Mouse (Mus musculus) cerebral cortex, adult 2 months (tissue): Measurements from ENCODE around the gene Ripk3.

Experiments used
- WGBS: fragments of 180-500 bp; shearing (Covaris S2); methylation state at CpG from one replicate; pipeline ENCODE4 v1.1.7; 2018; 5-methylcytosine and 5-hydroxymethylcytosine counted together

Ripk3 gene

DNA sequence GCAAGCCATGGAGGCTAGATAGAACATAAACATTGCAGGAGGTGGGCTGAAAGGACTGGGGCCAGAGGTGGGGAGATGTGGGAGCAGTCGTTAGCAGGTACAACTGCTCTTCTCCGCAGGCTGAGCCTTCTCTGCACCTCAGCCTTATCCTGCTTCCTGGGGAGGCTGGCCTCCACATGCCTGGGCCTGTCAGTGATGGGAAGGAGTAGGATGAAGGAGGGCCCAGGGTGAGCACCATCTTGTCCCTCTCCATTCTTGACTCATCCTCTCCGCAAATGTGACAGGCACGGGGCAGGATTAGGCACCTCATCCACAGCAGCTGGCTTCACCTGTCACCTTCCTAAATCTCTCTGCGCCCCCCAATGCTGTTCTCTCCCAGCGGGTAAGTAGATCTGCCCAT lies 27.5 kb downstream of the Ripk3 start, which contains the start of gene Ltb4r2:
Ltb4r2 (plus strand) TSS at position 266 of the 400 bp plus-strand sequence.
- 90% methylated on average over 6 of the region's 6 CpGs for WGBS

DNA sequence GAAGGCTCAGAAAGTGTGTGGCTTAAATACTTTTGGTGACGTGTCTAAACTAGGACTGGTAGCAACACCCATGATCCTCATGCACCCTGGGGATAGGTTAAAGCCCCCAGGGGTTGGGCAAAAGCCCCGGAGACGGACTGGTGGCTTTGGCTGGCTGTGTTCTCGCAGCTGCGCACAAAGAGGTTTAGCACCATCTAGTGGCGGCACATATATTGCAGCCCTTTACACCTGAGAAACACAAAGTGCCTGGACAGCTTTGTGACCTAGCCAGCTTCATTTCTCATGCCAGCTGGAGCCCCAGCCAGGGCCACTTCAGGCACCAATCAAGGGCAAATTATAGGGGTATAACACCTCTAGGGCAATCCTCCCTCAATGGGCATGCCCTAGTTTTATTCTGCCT lies 28.5 kb downstream of the Ripk3 start:
- WGBS = 1% methylated on average over 6 of the region's 6 CpGs

DNA sequence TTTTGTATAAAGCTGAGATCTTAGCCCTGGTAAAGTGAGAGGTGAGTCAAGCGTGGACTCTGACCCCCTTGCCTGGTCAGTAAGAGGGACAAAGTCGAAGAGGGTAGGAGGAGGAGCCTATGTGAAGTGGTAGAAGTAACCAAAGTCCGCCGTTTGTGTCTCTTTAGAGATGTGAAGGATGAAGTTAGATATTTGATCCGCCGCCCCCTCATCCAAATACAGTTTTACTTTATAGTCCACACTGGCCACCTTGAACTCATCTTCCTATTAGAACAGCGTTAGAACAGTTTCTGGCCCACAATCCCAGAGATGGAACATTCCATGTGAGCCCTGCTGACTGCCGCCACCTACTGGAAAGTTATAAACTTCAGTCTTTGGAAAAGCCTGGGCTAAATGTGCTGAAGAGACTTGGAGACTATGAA lies 30.3 kb downstream of the Ripk3 start, which contains the start of gene Cideb:
Cideb (minus strand) TSS at position 96 of the 422 bp plus-strand sequence.
- WGBS = 21% methylated on average over 8 of the region's 8 CpGs

- WGBS = 86% methylated on average over 6 of the region's 6 CpGs
Observed at GRCm38 (mm10) chr14:55757566-55757965, 31.1 kb downstream of the Ripk3 start.

- WGBS = 83% methylated on average over 10 of the region's 10 CpGs
Observed at GRCm38 (mm10) chr14:55747051-55747847, 41.4 kb downstream of the Ripk3 start.

- under 1% methylated on average over 31 of the region's 31 CpGs for WGBS
Observed at GRCm38 (mm10) chr14:55745861-55746237, 42.8 kb downstream of the Ripk3 start.

- under 1% methylated on average over 47 of the region's 48 CpGs for WGBS
Observed at GRCm38 (mm10) chr14:55745180-55745860, 43.3 kb downstream of the Ripk3 start, which contains the start of the genes Dhrs1 and Nop9. TSS of gene Dhrs1 (minus strand) at chr14:55745690. TSS of gene Nop9 (plus strand) at chr14:55745693.

- 14% methylated on average over 10 of the region's 10 CpGs for WGBS
Observed at GRCm38 (mm10) chr14:55743711-55744110, 45.0 kb downstream of the Ripk3 start.

- WGBS = 92% methylated on average over 9 of the region's 9 CpGs
Observed at GRCm38 (mm10) chr14:55737086-55737687, 51.5 kb downstream of the Ripk3 start.

DNA sequence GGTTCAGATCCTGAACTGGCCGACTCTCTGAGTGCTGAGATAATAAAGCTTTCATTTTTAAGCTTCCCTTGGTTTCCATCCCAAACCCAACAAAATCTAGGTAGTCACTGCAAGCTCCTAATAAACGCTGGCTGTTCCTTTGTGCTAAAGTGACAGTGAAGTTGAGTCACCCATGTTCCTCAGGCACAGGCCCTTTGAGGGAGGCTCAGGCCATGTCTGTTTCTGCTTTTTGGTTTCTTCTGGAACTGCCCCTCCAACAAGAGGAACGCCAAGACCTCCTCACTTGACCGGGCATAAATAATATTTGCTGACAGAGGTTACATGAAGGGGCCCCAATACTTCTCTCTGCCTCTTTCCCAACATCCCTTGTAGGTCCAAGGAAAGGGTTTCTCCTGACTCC lies 52.9 kb downstream of the Ripk3 start:
- 81% methylated on average over 4 of the region's 4 CpGs for WGBS

- 77% methylated on average over 3 of the region's 3 CpGs for WGBS
Observed at GRCm38 (mm10) chr14:55735334-55735733, 53.3 kb downstream of the Ripk3 start.
